Mouse (Mus musculus): ENCODE measurements around the gene Hdc. TPM values are rescaled to one million over a fixed set of nuclear protein-coding genes. Genes with fewer than 3 reads are reported as not detected.

The Hdc gene
- polyA plus RNA-seq, 1 experiment from 2014 or later = 1.0 TPM

DNA sequence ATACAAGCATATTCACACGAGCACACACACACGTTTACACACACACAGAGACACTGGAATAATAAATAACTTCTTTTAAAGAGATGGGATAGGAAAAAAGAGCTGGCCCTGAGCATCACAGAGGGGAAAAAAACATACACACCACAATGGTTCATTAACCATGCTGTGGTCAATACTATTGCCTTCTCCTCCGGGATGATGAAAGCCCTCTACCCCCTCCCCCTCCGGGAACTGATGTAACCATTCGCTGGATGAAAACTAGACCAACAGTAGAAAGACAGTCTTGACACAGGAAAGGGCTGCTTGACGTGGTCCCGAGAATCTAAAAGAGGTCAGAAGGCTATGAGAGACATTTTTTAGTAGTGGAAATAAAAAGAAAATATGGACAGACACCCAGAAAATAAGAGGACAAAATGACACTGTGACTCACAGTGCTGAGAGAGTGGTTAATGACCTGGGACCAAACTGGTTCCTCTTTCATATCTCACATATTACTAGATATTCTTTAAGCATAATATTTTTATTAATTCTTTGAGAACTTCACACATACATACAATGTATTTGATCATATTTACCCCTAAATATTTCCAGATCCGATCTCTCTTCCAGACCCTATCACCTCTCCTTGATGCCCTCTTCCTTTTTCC is 67.7 kb downstream of the Hdc start:
- Histone ChIP-seq H3K9ac (replicated peaks) (no peak overlapping the region), H3K27me3 (peaks cover 67% of the 10 kb centered on the region), H3K27ac (no peak overlapping the region), H3K9me3 (no peaks in the 10 kb centered on the region), H3K4me1 (replicated peaks) (peaks cover 13% of the 10 kb centered on the region), H3K4me2 (no peak overlapping the region), H3K4me3 (replicated peaks) (no peak overlapping the region), H3K36me3 (no peaks in the 10 kb centered on the region)
- no peak for ATAC-seq (ENCODE audit: insufficient number of reproducible peaks, insufficient read depth, low FRiP score, low TSS enrichment, low read depth)
- 84% methylated on average over 8 of the region's 8 CpGs for WGBS

DNA sequence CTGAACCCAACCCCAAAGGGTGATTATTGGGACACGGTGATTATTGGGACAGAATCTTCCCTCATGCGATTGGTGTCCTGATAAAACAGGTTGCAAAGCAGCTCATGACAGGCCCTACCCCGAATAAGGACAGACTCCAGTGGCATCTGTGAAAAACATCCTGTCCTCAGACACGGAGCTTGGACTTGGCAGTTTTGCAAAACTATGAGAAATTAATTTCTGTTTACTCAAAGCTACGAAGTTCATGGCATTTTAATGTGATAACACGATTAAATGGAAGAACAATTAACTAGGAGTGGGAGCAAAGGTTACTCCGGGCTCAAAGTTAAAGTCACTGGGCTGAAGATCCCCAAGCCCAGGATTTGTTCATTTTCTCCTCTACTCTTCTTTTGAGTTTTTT is 69.4 kb downstream of the Hdc start:
- H3K9me3 ChIP-seq = no peaks in the 10 kb centered on the region
- peaks cover 13% of the 10 kb centered on the region for H3K4me1 ChIP-seq (replicated peaks)
- no peak for ATAC-seq (ENCODE audit: insufficient number of reproducible peaks, insufficient read depth, low FRiP score, low TSS enrichment, low read depth)
- H3K36me3 ChIP-seq = no peaks in the 10 kb centered on the region
- 84% methylated on average over 7 of the region's 7 CpGs for WGBS
- H3K4me3 ChIP-seq (replicated peaks) = no peak overlapping the region
- H3K27ac ChIP-seq = no peak overlapping the region
- peaks cover 51% of the 10 kb centered on the region for H3K27me3 ChIP-seq
- no peak overlapping the region for H3K9ac ChIP-seq (replicated peaks)
- no peak overlapping the region for H3K4me2 ChIP-seq

DNA sequence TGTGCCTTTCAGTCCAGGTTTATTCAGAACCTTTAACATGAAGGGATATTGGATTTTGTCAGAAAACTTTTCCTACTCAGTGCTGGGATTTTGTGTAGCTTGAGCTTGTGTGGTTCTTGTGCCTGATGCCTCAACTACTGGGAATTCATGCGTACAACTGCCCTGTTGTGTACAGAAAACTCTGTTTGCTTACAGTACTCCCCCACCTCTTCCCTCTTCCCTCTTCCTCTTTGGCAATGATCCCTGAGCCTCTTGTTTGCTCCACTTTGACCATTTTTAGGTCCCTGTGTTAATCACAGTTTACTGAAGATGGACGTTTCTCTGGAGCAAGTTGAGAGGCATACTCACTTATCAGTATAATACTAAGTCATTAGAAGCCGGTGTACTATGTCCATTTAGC is 72.7 kb downstream of the Hdc start:
- 85% methylated on average over 3 of the region's 3 CpGs for WGBS
- no peaks in the 10 kb centered on the region for H3K4me1 ChIP-seq (replicated peaks)
- no peak overlapping the region for H3K4me2 ChIP-seq
- peaks cover 20% of the 10 kb centered on the region for H3K27me3 ChIP-seq
- no peak for ATAC-seq (ENCODE audit: insufficient number of reproducible peaks, insufficient read depth, low FRiP score, low TSS enrichment, low read depth)
- H3K36me3 ChIP-seq = no peaks in the 10 kb centered on the region
- no peak overlapping the region for H3K27ac ChIP-seq
- H3K4me3 ChIP-seq (replicated peaks) = no peak overlapping the region
- H3K9me3 ChIP-seq = no peaks in the 10 kb centered on the region
- H3K9ac ChIP-seq (replicated peaks) = no peak overlapping the region

- no peak for ATAC-seq (ENCODE audit: insufficient number of reproducible peaks, insufficient read depth, low FRiP score, low TSS enrichment, low read depth)
- no peaks in the 10 kb centered on the region for H3K9me3 ChIP-seq
- H3K9ac ChIP-seq (replicated peaks) = no peak overlapping the region
- no peak overlapping the region for H3K4me2 ChIP-seq
- H3K27ac ChIP-seq = no peak overlapping the region
- peaks cover 9% of the 10 kb centered on the region; the same call in 1 of the 2 replicates for H3K27me3 ChIP-seq
- no peaks in the 10 kb centered on the region for H3K36me3 ChIP-seq
- no peaks in the 10 kb centered on the region for H3K4me1 ChIP-seq (replicated peaks)
- no peak overlapping the region for H3K4me3 ChIP-seq (replicated peaks)
- WGBS = 79% methylated on average over 5 of the region's 5 CpGs
Measured at GRCm38 (mm10) chr2:126545297-126545696, 73.8 kb downstream of the Hdc start.

Other genes with a start within 250 kb of the Hdc start
- gene Atp8b4, start 118.6 kb downstream of the Hdc start, polyA plus RNA-seq (2016; fragmentation: Nextera tagmentation; extraction: Ambion mirVana) = 0.13 and 0.26 TPM in 2 replicates
- 0.53 and 0.67 TPM in 2 replicates for gene Slc27a2, start 66.9 kb downstream of the Hdc start, polyA plus RNA-seq (2016; fragmentation: Nextera tagmentation; extraction: Ambion mirVana)
- 89.2 and 91.2 TPM in 2 replicates for gene Gabpb1, start 57.0 kb upstream of the Hdc start, polyA plus RNA-seq (2016; fragmentation: Nextera tagmentation; extraction: Ambion mirVana)
- gene Usp8, start 88.0 kb upstream of the Hdc start, polyA plus RNA-seq (2016; fragmentation: Nextera tagmentation; extraction: Ambion mirVana) = 39.1 and 44.8 TPM in 2 replicates
- 2.9 and 4.1 TPM in 2 replicates for gene Usp50, start 164.2 kb upstream of the Hdc start, polyA plus RNA-seq (2016; fragmentation: Nextera tagmentation; extraction: Ambion mirVana)